Mouse (Mus musculus): ENCODE data around the gene Lamb1.

Lamb1 gene

DNA sequence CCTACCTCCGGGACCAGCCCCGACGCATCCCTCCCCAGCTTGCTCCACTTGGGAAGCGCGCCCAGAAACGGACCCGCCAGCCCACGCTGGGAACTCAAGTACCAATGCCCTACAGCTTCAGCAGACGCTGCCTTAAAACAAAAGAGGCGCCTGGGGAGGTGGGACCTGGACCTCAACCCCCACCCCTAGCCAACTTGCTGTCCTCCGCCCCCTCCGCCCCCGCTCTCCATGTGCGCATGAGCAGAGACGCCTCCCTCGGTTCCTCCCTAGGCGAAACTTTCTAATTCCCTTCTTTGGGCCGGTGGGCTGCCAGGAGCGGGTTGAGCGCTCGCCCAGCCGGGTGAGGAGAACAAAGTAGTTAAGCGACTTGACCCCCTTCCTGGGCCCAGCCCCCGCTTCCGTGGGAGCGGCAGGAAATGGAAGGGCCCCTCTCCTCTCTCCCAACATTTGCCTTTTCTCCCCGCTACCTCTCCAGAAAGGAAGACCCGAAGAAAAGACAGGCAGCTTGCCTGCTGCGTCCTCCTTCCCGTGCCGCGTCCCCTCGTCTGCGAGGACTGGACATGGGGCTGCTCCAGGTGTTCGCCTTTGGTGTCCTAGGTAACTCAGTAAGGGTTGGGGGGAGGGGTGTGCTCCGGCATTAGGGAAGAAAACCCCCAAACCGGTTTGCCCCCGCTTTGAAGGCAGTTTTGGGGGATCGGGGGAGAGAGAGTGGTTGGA lies at the start of gene Lamb1:
Gene Lamb1 (plus strand): TSS at position 230 of the 717 bp plus-strand sequence.
- DNase-seq (ENCODE audit: low read depth, low spot score): peak; percentile 61

GRCm38 (mm10) chr12:31217232-31217631 lies 47.8 kb upstream of the Lamb1 start:
- no peak for DNase-seq (ENCODE audit: low read depth, low spot score)

DNA sequence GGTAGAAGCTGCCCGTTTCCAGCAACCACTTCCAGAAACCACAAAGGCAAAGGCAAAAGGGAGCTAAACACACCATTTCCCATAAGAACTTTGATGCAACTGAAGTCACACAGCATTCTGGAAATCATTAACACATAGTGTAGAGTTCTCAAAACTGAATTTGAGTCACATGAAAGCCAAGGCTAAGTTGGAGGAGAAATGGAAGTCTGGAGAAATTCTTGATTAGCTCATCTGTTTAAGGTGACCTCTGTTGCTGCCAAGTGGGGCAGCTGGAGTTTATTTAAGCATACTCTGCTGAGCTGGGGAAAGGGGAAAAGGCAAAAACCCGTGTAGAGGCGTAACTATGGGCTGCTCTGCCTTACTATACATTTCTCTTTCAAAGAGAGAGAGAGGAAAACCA lies 46.3 kb upstream of the Lamb1 start:
- no peak for DNase-seq (ENCODE audit: low read depth, low spot score)

DNA sequence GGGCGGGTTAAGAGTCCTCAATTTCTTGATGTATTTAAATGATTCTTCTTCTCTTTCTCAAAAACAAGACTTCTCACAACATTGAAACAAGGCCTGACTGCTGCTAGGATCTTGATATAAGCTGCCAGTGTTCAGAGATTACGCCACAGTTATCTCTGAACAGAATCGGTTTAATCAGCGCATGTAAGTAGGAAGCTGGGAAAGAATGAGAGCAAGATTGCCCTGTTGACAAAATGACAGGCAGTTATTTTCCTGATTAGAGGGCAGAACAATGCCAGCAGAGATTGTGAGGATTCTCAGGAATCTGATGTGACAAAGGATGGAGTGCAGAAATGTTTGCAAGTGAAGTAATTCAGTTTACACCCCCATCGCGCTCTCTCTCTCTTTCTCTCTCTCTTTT lies 43.5 kb upstream of the Lamb1 start:
- no peak for DNase-seq (ENCODE audit: low read depth, low spot score)

- no peak for DNase-seq (ENCODE audit: low read depth, low spot score)
Observed at GRCm38 (mm10) chr12:31222282-31222681, 42.8 kb upstream of the Lamb1 start.

- DNase-seq (ENCODE audit: low read depth, low spot score): no peak
Observed at GRCm38 (mm10) chr12:31222741-31223140, 42.3 kb upstream of the Lamb1 start.

DNA sequence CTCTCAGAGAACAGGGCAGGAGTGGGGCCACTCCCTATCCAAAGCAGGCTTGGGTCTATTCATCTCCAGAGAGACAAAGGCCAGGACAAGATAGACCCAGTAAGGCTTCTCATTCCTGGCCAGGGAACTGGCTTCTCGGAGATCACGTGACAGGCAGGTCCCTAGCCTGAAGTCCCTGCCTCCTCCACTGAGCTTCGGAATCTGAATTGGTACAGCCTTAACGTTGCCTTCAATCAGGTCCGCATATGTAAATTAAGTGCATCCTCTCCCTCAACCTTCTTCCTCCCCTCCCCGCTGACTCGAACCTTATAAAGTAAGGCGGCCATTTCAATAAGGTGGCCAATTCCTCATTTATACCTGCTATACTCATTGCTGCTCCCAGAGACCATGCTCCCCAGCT lies 39.6 kb upstream of the Lamb1 start:
- DNase-seq (ENCODE audit: low read depth, low spot score): no peak

GRCm38 (mm10) chr12:31227167-31227566 lies 37.9 kb upstream of the Lamb1 start:
- no peak for DNase-seq (ENCODE audit: low read depth, low spot score)

GRCm38 (mm10) chr12:31228878-31229277 lies 36.2 kb upstream of the Lamb1 start:
- no peak for DNase-seq (ENCODE audit: low read depth, low spot score)

DNA sequence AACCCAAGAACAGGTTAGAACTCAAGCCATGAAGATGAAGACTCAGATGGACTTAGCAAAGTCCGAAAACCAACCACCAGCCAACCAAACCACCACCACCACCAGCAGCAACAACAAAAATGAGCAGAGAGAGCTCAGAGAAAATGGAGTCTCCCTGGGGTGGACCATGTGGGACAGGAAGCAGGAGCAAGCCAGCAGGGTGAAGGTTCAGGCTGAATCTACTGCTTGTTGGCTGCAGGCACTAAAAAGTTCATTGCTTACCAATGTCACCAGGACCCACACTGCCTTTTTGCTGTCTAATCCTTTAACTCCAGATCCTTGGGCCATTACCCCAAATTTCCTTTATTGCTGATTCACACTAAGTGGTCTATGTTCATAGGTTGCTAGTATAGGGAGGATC lies 32.4 kb upstream of the Lamb1 start:
- no peak for DNase-seq (ENCODE audit: low read depth, low spot score)

- DNase-seq (ENCODE audit: low read depth, low spot score): no peak
Observed at GRCm38 (mm10) chr12:31235018-31235417, 30.0 kb upstream of the Lamb1 start.

- no peak for DNase-seq (ENCODE audit: low read depth, low spot score)
Observed at GRCm38 (mm10) chr12:31236861-31237595, 28.0 kb upstream of the Lamb1 start.

DNA sequence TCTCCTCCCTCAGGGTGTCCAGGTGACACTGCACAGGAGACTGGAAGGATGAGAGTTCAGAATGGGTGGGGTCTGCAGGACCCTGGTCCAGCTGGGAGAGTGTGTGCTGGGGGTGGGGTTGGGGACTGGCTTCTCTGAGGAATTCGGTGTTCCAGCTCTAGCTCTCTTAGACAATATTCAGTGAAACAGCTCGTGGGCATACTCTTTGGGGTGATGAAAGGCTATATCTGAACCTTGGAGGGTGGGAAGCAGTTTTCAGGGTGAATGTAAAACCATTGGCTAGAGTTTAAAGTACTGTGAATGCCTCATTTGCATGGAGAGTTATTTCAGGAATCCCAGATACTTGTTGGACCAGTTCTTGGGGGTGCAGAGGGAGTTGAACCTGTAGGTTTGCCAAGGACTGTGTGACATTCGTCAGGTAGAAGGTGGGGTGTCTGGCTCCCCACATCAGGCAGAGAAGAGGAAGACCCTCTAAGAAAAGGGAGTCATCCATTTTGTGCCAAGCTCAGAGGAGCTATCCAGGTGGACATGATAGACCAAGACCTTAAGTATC lies 25.9 kb upstream of the Lamb1 start:
- DNase-seq (ENCODE audit: low read depth, low spot score): no peak

DNA sequence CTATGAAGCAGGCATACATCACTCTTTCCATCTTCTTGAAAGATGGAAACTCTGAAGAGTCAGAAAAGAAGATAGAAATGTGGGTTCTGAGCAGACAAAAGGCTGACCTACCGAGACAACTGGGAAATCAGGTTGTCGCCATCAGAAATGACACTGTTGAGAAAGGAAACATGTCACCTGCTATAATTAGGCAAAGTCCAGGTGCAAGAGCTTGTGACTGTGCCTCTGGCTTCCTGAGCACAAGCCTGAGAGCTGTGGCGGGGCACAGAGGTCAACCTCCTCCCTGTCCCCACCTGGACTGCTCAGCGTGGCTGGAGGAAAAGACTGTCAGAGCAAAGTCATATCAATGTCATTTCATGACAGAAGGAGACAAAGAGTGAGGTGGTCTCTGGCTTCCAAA lies 25.2 kb upstream of the Lamb1 start:
- DNase-seq (ENCODE audit: low read depth, low spot score): no peak

GRCm38 (mm10) chr12:31240470-31240869 lies 24.6 kb upstream of the Lamb1 start, which contains the start of gene Gm6993:
Gm6993 (plus strand) TSS chr12:31240770.
- no peak for DNase-seq (ENCODE audit: low read depth, low spot score)

GRCm38 (mm10) chr12:31241595-31242342 lies 23.3 kb upstream of the Lamb1 start:
- DNase-seq (ENCODE audit: low read depth, low spot score): no peak

GRCm38 (mm10) chr12:31244001-31244400 lies 21.0 kb upstream of the Lamb1 start:
- DNase-seq (ENCODE audit: low read depth, low spot score): no peak

DNA sequence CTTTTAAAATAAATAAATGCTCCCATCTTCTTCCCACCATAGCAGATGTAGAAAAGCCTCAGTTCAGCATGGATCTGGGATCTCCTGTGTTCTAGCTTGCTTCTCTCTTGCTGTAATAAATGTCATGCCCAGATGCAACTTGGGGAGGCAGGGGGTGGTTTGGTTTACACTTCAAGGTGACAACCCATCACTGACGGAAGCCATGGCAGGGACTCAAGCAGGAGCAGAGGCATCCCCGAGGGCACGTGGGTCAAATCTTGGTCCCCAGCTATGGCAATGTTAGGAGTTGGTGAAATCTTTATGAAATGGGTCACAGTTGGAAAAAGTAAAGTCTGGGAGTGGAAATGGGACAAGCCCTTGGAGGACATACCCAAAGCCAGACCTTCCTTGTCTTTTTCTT lies 20.3 kb upstream of the Lamb1 start:
- no peak for DNase-seq (ENCODE audit: low read depth, low spot score)

- DNase-seq (ENCODE audit: low read depth, low spot score): no peak
Observed at GRCm38 (mm10) chr12:31246153-31246552, 18.9 kb upstream of the Lamb1 start.

DNA sequence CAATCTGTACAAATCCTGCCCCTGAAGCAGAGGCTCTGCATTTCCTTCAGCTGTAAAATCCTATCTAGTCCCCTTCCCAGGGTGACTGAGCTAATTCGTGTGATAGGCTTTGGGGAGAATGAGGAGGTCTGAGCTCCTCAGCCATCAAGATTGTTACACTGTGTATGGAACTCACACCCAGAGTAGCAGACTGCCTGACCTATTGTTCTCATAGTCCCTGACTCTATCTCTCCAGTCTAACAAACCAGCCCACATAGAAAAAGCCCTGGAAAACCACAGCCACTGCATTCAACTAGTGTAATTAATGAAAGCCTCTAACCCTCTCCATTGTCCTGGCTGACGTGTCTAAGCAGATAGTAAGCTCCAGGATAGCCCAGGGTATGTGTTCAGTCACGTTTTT lies 18.4 kb upstream of the Lamb1 start:
- DNase-seq (ENCODE audit: low read depth, low spot score): no peak

GRCm38 (mm10) chr12:31248165-31248564 lies 16.9 kb upstream of the Lamb1 start:
- DNase-seq (ENCODE audit: low read depth, low spot score): no peak

- DNase-seq (ENCODE audit: low read depth, low spot score): no peak
Observed at GRCm38 (mm10) chr12:31248681-31249080, 16.4 kb upstream of the Lamb1 start.
